Mouse (Mus musculus): ENCODE data around the gene Xpnpep1.

GRCm38 (mm10) chr19:53066934-53067333 is 26.9 kb upstream of the Xpnpep1 start:
- TF ChIP-seq CTCF (IDR thresholded peaks at IDR 0.05) (no peak), EP300 (IDR thresholded peaks at IDR 0.05) (no peak)

Measured in lung, postnatal 0 days (tissue).